10 mouse cellular contexts compared by ENCODE assay signal in the genomic region with DNA sequence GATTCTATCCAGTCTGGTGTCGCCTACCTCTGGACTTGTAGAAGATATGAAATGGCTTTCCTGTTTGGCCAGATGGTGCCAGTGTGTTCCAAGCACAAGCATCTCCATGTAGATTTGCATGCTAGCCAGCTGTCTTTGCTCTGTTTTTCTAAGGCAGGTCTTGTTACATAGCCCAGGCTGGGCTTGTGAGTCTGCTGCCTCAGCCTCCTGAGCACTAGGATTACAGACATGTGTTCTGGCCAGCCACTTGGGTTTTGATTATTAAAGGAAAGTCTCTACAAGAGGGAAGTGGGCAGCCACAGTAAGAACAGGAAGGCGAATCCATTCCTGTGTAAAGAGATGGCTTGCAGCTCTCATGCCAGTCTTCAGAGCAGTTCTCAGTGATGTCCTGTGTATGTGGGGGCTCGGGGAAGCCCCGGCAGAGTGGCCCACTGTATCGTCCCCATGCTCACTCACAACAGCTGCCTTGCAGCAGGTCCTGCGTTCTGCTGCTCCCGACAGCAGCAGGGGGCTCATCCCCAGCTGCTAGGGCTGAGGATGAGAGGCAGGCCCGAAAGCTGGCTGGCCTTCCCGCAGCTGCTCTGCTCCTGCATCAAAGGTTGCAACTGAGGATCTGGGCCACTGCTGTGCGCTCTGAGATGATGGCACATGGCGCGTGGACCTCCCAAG.
DNase-seq lines count a peak whose midpoint lies in the region; ATAC-seq lines count a peak whose summit lies in the region.
"Had no signal": no experiment of that assay in that cellular context is flagged by ENCODE, and none has a peak within 500 bp of the region (broad histone marks: within the 10 kb centered on the region; RNA-seq: fewer than 3 reads in every experiment).

No protein-coding gene starts in this region.

- intact Hi-C loops in left cerebral cortex, postnatal 4 days (cut with DNase I), result no loop called here

- no peaks in the 10 kb centered on the region for H3K9me3 ChIP-seq in forebrain, embryonic 10.5 days
- H3K9me3 ChIP-seq in intestine, embryonic 16.5 days (ENCODE audit: control insufficient read depth, low read length), result no peaks in the 10 kb centered on the region
- no peaks in the 10 kb centered on the region for H3K9me3 ChIP-seq in neural tube, embryonic 15.5 days (replicated peaks)
- no peaks in the 10 kb centered on the region for H3K9me3 ChIP-seq in liver, embryonic 12.5 days (replicated peaks)
- H3K9me3 ChIP-seq in kidney, embryonic 15.5 days (replicated peaks), result no peaks in the 10 kb centered on the region
- H3K9me3 ChIP-seq: G1E had no signal

- no peaks in the 10 kb centered on the region for H3K36me3 ChIP-seq in forebrain, embryonic 10.5 days (replicated peaks)
- H3K36me3 ChIP-seq in intestine, embryonic 16.5 days (ENCODE audit: control insufficient read depth, insufficient read depth, low read length), result no peaks in the 10 kb centered on the region
- H3K36me3 ChIP-seq in neural tube, embryonic 15.5 days, result no peaks in the 10 kb centered on the region
- H3K36me3 ChIP-seq in liver, embryonic 12.5 days, result no peaks in the 10 kb centered on the region
- no peaks in the 10 kb centered on the region for H3K36me3 ChIP-seq in kidney, embryonic 15.5 days

- peak overlapping the region; percentile 4 for H3K27ac ChIP-seq in forebrain, embryonic 10.5 days
- H3K27ac ChIP-seq in intestine, embryonic 16.5 days (ENCODE audit: low read length), result peak overlapping the region; percentile 36; the same call in 1 of the 2 replicates
- peak overlapping the region; percentile 56; the same call in 1 of the 2 replicates for H3K27ac ChIP-seq in neural tube, embryonic 15.5 days (replicated peaks)
- H3K27ac ChIP-seq in liver, embryonic 12.5 days, result no peak overlapping the region
- no peak overlapping the region for H3K27ac ChIP-seq in kidney, embryonic 15.5 days

- no peak for ATAC-seq in intestine, embryonic 16.5 days
- ATAC-seq in neural tube, embryonic 15.5 days (ENCODE audit: low FRiP score), result no peak
- no peak for ATAC-seq in liver, embryonic 12.5 days
- ATAC-seq in kidney, embryonic 15.5 days (replicated peaks; ENCODE audit: low FRiP score), result no peak
- no peak for ATAC-seq in erythroid progenitor cell, adult 5-6 weeks (replicated peaks; ENCODE audit: low FRiP score, poor library complexity, severe bottlenecking)

- no peak overlapping the region for H3K9ac ChIP-seq in intestine, embryonic 16.5 days (ENCODE audit: low read depth, low read length)
- H3K9ac ChIP-seq in neural tube, embryonic 15.5 days (replicated peaks), result no peak overlapping the region
- H3K9ac ChIP-seq in liver, embryonic 12.5 days, result no peak overlapping the region
- no peak overlapping the region for H3K9ac ChIP-seq in kidney, embryonic 15.5 days

- H3K4me1 ChIP-seq in forebrain, embryonic 10.5 days, result peaks cover 66% of the 10 kb centered on the region
- peaks cover 45% of the 10 kb centered on the region for H3K4me1 ChIP-seq in intestine, embryonic 16.5 days (ENCODE audit: control insufficient read depth, insufficient read depth, low read length)
- peaks cover 41% of the 10 kb centered on the region for H3K4me1 ChIP-seq in neural tube, embryonic 15.5 days
- peaks cover 46% of the 10 kb centered on the region for H3K4me1 ChIP-seq in liver, embryonic 12.5 days
- H3K4me1 ChIP-seq in kidney, embryonic 15.5 days, result peaks cover 36% of the 10 kb centered on the region

- WGBS in forebrain, embryonic 10.5 days, result 32% methylated on average over 12 of the region's 12 CpGs
- 54% methylated on average over 12 of the region's 12 CpGs for WGBS in intestine, embryonic 16.5 days
- 34% methylated on average over 12 of the region's 12 CpGs for WGBS in neural tube, embryonic 15.5 days
- WGBS in liver, embryonic 12.5 days (ENCODE audit: insufficient replicate concordance), result 38% methylated on average over 12 of the region's 12 CpGs
- WGBS in kidney, embryonic 15.5 days, result 60% methylated on average over 12 of the region's 12 CpGs

- H3K4me2 ChIP-seq in intestine, embryonic 16.5 days (ENCODE audit: low read depth, low read length), result no peak overlapping the region
- H3K4me2 ChIP-seq in neural tube, embryonic 15.5 days, result no peak overlapping the region
- H3K4me2 ChIP-seq in liver, embryonic 12.5 days, result no peak overlapping the region
- no peak overlapping the region for H3K4me2 ChIP-seq in kidney, embryonic 15.5 days

- no peak overlapping the region for H3K4me3 ChIP-seq in forebrain, embryonic 10.5 days
- H3K4me3 ChIP-seq in intestine, embryonic 16.5 days (ENCODE audit: low read length), result no peak overlapping the region
- no peak overlapping the region for H3K4me3 ChIP-seq in neural tube, embryonic 15.5 days (replicated peaks)
- no peak overlapping the region for H3K4me3 ChIP-seq in liver, embryonic 12.5 days
- no peak overlapping the region for H3K4me3 ChIP-seq in kidney, embryonic 15.5 days (replicated peaks)

- peak; percentile 64 for DNase-seq in left cerebral cortex, postnatal 4 days
- DNase-seq in left cerebral cortex, adult 18-20 months (ENCODE audit: low spot score in 2 of 2), result no peak
- DNase-seq in forebrain, embryonic 10.5 days (ENCODE audit: extremely low spot score, low spot score), result no peak
- DNase-seq: adrenal gland, postnatal 25 days had no signal

- H3K27me3 ChIP-seq in forebrain, embryonic 10.5 days (ENCODE audit: poor library complexity, severe bottlenecking), result no peaks in the 10 kb centered on the region
- no peaks in the 10 kb centered on the region for H3K27me3 ChIP-seq in intestine, embryonic 16.5 days (replicated peaks; ENCODE audit: control insufficient read depth, insufficient read depth, low read length)
- H3K27me3 ChIP-seq in neural tube, embryonic 15.5 days (replicated peaks), result no peaks in the 10 kb centered on the region
- no peaks in the 10 kb centered on the region for H3K27me3 ChIP-seq in liver, embryonic 12.5 days (replicated peaks)
- no peaks in the 10 kb centered on the region for H3K27me3 ChIP-seq in kidney, embryonic 15.5 days

Comparison
In these comparisons a context has a peak if more than half of its experiments do, and no peak if none do; other contexts are left out.
1. H3K27ac ChIP-seq: peak in forebrain, embryonic 10.5 days (single experiment), intestine, embryonic 16.5 days (single experiment) and neural tube, embryonic 15.5 days (single experiment); none in liver, embryonic 12.5 days (single experiment) and kidney, embryonic 15.5 days (single experiment).